Mouse (Mus musculus) left cerebral cortex, adult 2 months (tissue): ENCODE results near the gene Gfra1. TPM values are rescaled to one million over a fixed set of nuclear protein-coding genes. Genes with fewer than 3 reads are reported as not detected.
A peak's percentile ranks its signal among the peaks of the same experiment; 100 is the strongest.

ENCODE experiments used
- DNase-seq, 2 experiments: peaks; one replicate each; pipeline ENCODE4 v3.0.0; 2021 to 2022; ENCODE audit warnings: low spot score in 2 of 2, mixed read lengths in 1 of 2; ENCODE audit errors: extremely low spot score in 1 of 2
- H3K27ac ChIP-seq: fragments of 200-600 bp; 2 replicates; pipeline ENCODE4 v1.8.1; 2022
- H3K4me3 ChIP-seq: fragments of 200-600 bp; 2 replicates; pipeline ENCODE4 v1.8.1; 2022
- CTCF ChIP-seq: fragments of 200-600 bp; IDR thresholded peaks from 2 replicates; pipeline ENCODE4 v1.8.1; 2022; ENCODE audit warnings: antibody characterized with exemption, mild to moderate bottlenecking, moderate library complexity
- intact Hi-C: fragments of 180-260 bp; cut with DNase I; formaldehyde crosslinking; loops from one replicate; pipeline ENCODE4 v1.15.1; 2025
- total RNA-seq, 2 experiments: library from RNA; stranded (reverse); gene quantifications; 2 replicates each; pipeline ENCODE4 v1.2.3; 2021

The Gfra1 gene
- total RNA-seq, 2 experiments from 2014 or later = 26.7 to 34.1 TPM

GRCm38 (mm10) chr19:58309620-58310275 lies 146.0 kb downstream of the Gfra1 start:
- no peak overlapping the region for H3K27ac ChIP-seq
- no peak overlapping the region for H3K4me3 ChIP-seq
- TF ChIP-seq CTCF = no peak
- intact Hi-C loops = no loop called here
- DNase-seq = no peak

GRCm38 (mm10) chr19:58301105-58301504 lies 154.6 kb downstream of the Gfra1 start:
- no peak overlapping the region for H3K4me3 ChIP-seq
- TF ChIP-seq CTCF = no peak
- no peak overlapping the region for H3K27ac ChIP-seq
- intact Hi-C loops = no loop called here
- no peak for DNase-seq

- no peak overlapping the region for H3K27ac ChIP-seq
- TF ChIP-seq CTCF = no peak
- no peak for DNase-seq
- H3K4me3 ChIP-seq = no peak overlapping the region
- intact Hi-C loops = no loop called here
These were observed 157.8 kb downstream of the Gfra1 start for GRCm38 (mm10) chr19:58297926-58298325.

- intact Hi-C loops = no loop called here
- no peak overlapping the region for H3K27ac ChIP-seq
- no peak for DNase-seq
- no peak for TF ChIP-seq CTCF
- no peak overlapping the region for H3K4me3 ChIP-seq
These were observed 158.9 kb downstream of the Gfra1 start for GRCm38 (mm10) chr19:58296842-58297190.

GRCm38 (mm10) chr19:58295986-58296841 lies 159.5 kb downstream of the Gfra1 start:
- no peak overlapping the region for H3K4me3 ChIP-seq
- TF ChIP-seq CTCF = no peak; the same call in none of the 2 replicates
- H3K27ac ChIP-seq = no peak overlapping the region
- intact Hi-C loops = no loop called here
- peak in 1 of 2 experiments; percentile 44 for DNase-seq

GRCm38 (mm10) chr19:58288145-58288544 lies 167.6 kb downstream of the Gfra1 start:
- intact Hi-C loops = no loop called here
- TF ChIP-seq CTCF = no peak
- Histone ChIP-seq H3K27ac (no peak overlapping the region), H3K4me3 (no peak overlapping the region)
- no peak for DNase-seq

GRCm38 (mm10) chr19:58275281-58275680 lies 180.4 kb downstream of the Gfra1 start:
- no peak for DNase-seq
- Histone ChIP-seq H3K27ac (no peak overlapping the region), H3K4me3 (no peak overlapping the region)
- no peak for TF ChIP-seq CTCF
- intact Hi-C loops = no loop called here

GRCm38 (mm10) chr19:58271815-58272214 lies 183.9 kb downstream of the Gfra1 start:
- no peak for DNase-seq
- Histone ChIP-seq H3K27ac (no peak overlapping the region), H3K4me3 (no peak overlapping the region)
- intact Hi-C loops = no loop called here
- TF ChIP-seq CTCF = no peak

- Histone ChIP-seq H3K27ac (no peak overlapping the region), H3K4me3 (no peak overlapping the region)
- TF ChIP-seq CTCF = no peak
- intact Hi-C loops = no loop called here
- DNase-seq = peak in 1 of 2 experiments; percentile 23
These were observed 184.9 kb downstream of the Gfra1 start for GRCm38 (mm10) chr19:58270778-58271177.

- no peak for DNase-seq
- no peak overlapping the region for H3K27ac ChIP-seq
- intact Hi-C loops = no loop called here
- no peak overlapping the region for H3K4me3 ChIP-seq
- no peak for TF ChIP-seq CTCF
These were observed 187.2 kb downstream of the Gfra1 start for GRCm38 (mm10) chr19:58268476-58268875.

- no peak overlapping the region for H3K4me3 ChIP-seq
- DNase-seq = no peak
- no peak overlapping the region for H3K27ac ChIP-seq
- intact Hi-C loops = no loop called here
- no peak for TF ChIP-seq CTCF
These were observed 189.1 kb downstream of the Gfra1 start for GRCm38 (mm10) chr19:58266600-58266999.

GRCm38 (mm10) chr19:58260934-58261333 lies 194.8 kb downstream of the Gfra1 start:
- Histone ChIP-seq H3K27ac (no peak overlapping the region), H3K4me3 (no peak overlapping the region)
- intact Hi-C loops = no loop called here
- peak in 1 of 2 experiments; percentile 15 for DNase-seq
- TF ChIP-seq CTCF = no peak
